Mouse (Mus musculus) monocyte, adult 2 months (primary cell): Measurements from ENCODE around the gene F13b.

Source experiments
- DNase-seq, 2 experiments: peaks; one replicate each; pipeline ENCODE4 v3.0.0; 2022; ENCODE audit warnings: low spot score in 2 of 2, low read depth in 1 of 2

F13b gene

GRCm38 (mm10) chr1:139501258-139501752, at the start of gene F13b:
Gene F13b (plus strand): TSS chr1:139501702.
- no peak for DNase-seq

- peak; percentile 80 to 85 for DNase-seq
These were observed 46.9 kb upstream of the F13b start, which contains the start of gene Aspm for GRCm38 (mm10) chr1:139454340-139455225. Gene Aspm (plus strand): TSS chr1:139454772.

GRCm38 (mm10) chr1:139455226-139455869, 46.2 kb upstream of the F13b start:
- DNase-seq, result no peak

GRCm38 (mm10) chr1:139460807-139461206, 40.7 kb upstream of the F13b start:
- DNase-seq, result no peak

GRCm38 (mm10) chr1:139465936-139466335, 35.6 kb upstream of the F13b start:
- no peak for DNase-seq

- DNase-seq, result no peak
These were observed 22.6 kb upstream of the F13b start for GRCm38 (mm10) chr1:139478898-139479297.

- no peak for DNase-seq
These were observed 21.3 kb upstream of the F13b start for GRCm38 (mm10) chr1:139480246-139480645.

- no peak for DNase-seq
These were observed 20.4 kb upstream of the F13b start for GRCm38 (mm10) chr1:139481146-139481545.

GRCm38 (mm10) chr1:139494630-139495029, 6.9 kb upstream of the F13b start:
- DNase-seq, result no peak

GRCm38 (mm10) chr1:139495408-139495807, 6.1 kb upstream of the F13b start:
- no peak for DNase-seq

GRCm38 (mm10) chr1:139496212-139496611, 5.3 kb upstream of the F13b start:
- DNase-seq, result no peak

- DNase-seq, result no peak
These were observed 1.8 kb upstream of the F13b start for GRCm38 (mm10) chr1:139499751-139500150.

- DNase-seq, result no peak
These were observed 13.1 kb downstream of the F13b start for GRCm38 (mm10) chr1:139514556-139514955.

- DNase-seq, result no peak
These were observed 47.0 kb downstream of the F13b start for GRCm38 (mm10) chr1:139548536-139548935.

- DNase-seq, result no peak
These were observed 49.8 kb downstream of the F13b start for GRCm38 (mm10) chr1:139551311-139551710.

GRCm38 (mm10) chr1:139560024-139560423, 58.5 kb downstream of the F13b start, which contains the start of gene Cfhr1:
Gene Cfhr1 (minus strand): TSS chr1:139560272.
- no peak for DNase-seq
